Mouse (Mus musculus) hindbrain, embryonic 11.5 days (tissue): ENCODE data around the gene Brsk2. TPM values are rescaled to one million over a fixed set of nuclear protein-coding genes. Genes with fewer than 3 reads are reported as not detected.

Experiments
- ATAC-seq: fragments of 200-750 bp; cut with Nextera tagmentation; 2 replicates; pipeline ENCODE4 v1.8.0; 2017; ENCODE audit warnings: mild to moderate bottlenecking, moderate TSS enrichment, moderate library complexity; ENCODE audit not compliant: low FRiP score
- DNase-seq: peaks from one replicate; pipeline ENCODE4 v3.0.0-alpha.2; 2015; ENCODE audit warnings: low spot score
- H3K27ac ChIP-seq: fragments of 300-500 bp; sonication (generic); 2 replicates; pipeline ENCODE4 v1.5.1; 2014; ENCODE audit warnings: mild to moderate bottlenecking, low read depth, low read length
- H3K27me3 ChIP-seq: fragments of 300-500 bp; sonication (generic); 2 replicates; pipeline ENCODE4 v1.6.1; 2014; ENCODE audit warnings: mild to moderate bottlenecking, low read length, moderate library complexity, mixed read lengths; ENCODE audit not compliant: control insufficient read depth, insufficient read depth
- H3K36me3 ChIP-seq: fragments of 300-500 bp; sonication (generic); 2 replicates; pipeline ENCODE4 v1.6.1; 2014; ENCODE audit warnings: mild to moderate bottlenecking, low read length, moderate library complexity, mixed read lengths; ENCODE audit not compliant: control insufficient read depth, insufficient read depth
- H3K4me1 ChIP-seq: fragments of 300-500 bp; sonication (generic); replicated peaks from 2 replicates; pipeline ENCODE4 v1.6.1; 2014; ENCODE audit warnings: low read length, mixed read lengths; ENCODE audit not compliant: control insufficient read depth, insufficient read depth
- H3K4me2 ChIP-seq: fragments of 300-500 bp; sonication (generic); replicated peaks from 2 replicates; pipeline ENCODE4 v1.6.1; 2014; ENCODE audit warnings: mild to moderate bottlenecking, low read depth, low read length
- H3K4me3 ChIP-seq: fragments of 300-500 bp; sonication (generic); 2 replicates; pipeline ENCODE4 v1.5.1; 2014; ENCODE audit warnings: low read depth, low read length
- H3K9ac ChIP-seq: fragments of 300-500 bp; sonication (generic); 2 replicates; pipeline ENCODE4 v1.6.1; 2014; ENCODE audit warnings: low read depth, low read length
- H3K9me3 ChIP-seq: fragments of 300-500 bp; sonication (generic); 2 replicates; pipeline ENCODE4 v1.6.1; 2016; ENCODE audit warnings: low read length; ENCODE audit not compliant: control insufficient read depth
- WGBS: fragments of 180-500 bp; shearing (Covaris S2); extraction: QIAGEN DNeasy Blood & Tissue Kit; methylation state at CpG from one replicate; pipeline ENCODE4 v1.1.7; 2014; 5-methylcytosine and 5-hydroxymethylcytosine counted together
- polyA plus RNA-seq: library from polyadenylated mRNA; unstranded; fragments of >200 nt; fragmentation: Nextera tagmentation; extraction: Ambion mirVana; gene quantifications from 2 replicates; pipeline ENCODE4 v1.2.1, GENCODE M21; 2014

Gene Brsk2
- polyA plus RNA-seq, 1 experiment from 2014 or later, result 15.6 TPM

- H3K27ac ChIP-seq, result peak overlapping the region; percentile 99
- no peaks in the 10 kb centered on the region for H3K9me3 ChIP-seq
- peak overlapping the region; percentile 85 for H3K4me2 ChIP-seq
- WGBS, result 1% methylated on average over 72 of the region's 84 CpGs
- H3K27me3 ChIP-seq, result no peaks in the 10 kb centered on the region; the same call in 1 of the 2 replicates
- ATAC-seq, result peak; percentile 65
- H3K9ac ChIP-seq, result peak overlapping the region; percentile 100
- DNase-seq, result peak; percentile 85
- H3K4me3 ChIP-seq, result peak overlapping the region; percentile 91
- no peaks in the 10 kb centered on the region for H3K36me3 ChIP-seq
- peaks cover 11% of the 10 kb centered on the region for H3K4me1 ChIP-seq
These were observed 808 bp downstream of the Brsk2 start for GRCm38 (mm10) chr7:141950104-141951013.

GRCm38 (mm10) chr7:141951821-141952220 is 2.3 kb downstream of the Brsk2 start:
- WGBS, result 88% methylated on average over 4 of the region's 4 CpGs
- no peak overlapping the region for H3K27ac ChIP-seq
- H3K27me3 ChIP-seq, result no peaks in the 10 kb centered on the region; the same call in 1 of the 2 replicates
- DNase-seq (no peak), ATAC-seq (no peak)
- peaks cover 8% of the 10 kb centered on the region for H3K4me1 ChIP-seq
- no peaks in the 10 kb centered on the region for H3K36me3 ChIP-seq
- H3K4me3 ChIP-seq, result peak overlapping the region; percentile 91
- peak overlapping the region; percentile 85 for H3K4me2 ChIP-seq
- no peaks in the 10 kb centered on the region for H3K9me3 ChIP-seq
- H3K9ac ChIP-seq, result peak overlapping the region; percentile 100

GRCm38 (mm10) chr7:141952920-141953319 is 3.4 kb downstream of the Brsk2 start:
- Histone ChIP-seq H3K4me2 (no peak overlapping the region), H3K27me3 (no peaks in the 10 kb centered on the region; the same call in 1 of the 2 replicates), H3K4me1 (peaks cover 8% of the 10 kb centered on the region), H3K9ac (no peak overlapping the region), H3K4me3 (no peak overlapping the region), H3K9me3 (no peaks in the 10 kb centered on the region), H3K36me3 (no peaks in the 10 kb centered on the region), H3K27ac (no peak overlapping the region)
- DNase-seq (no peak), ATAC-seq (no peak)
- WGBS, result 81% methylated on average over 4 of the region's 4 CpGs

GRCm38 (mm10) chr7:141953616-141954015 is 4.1 kb downstream of the Brsk2 start:
- Histone ChIP-seq H3K27ac (no peak overlapping the region), H3K4me3 (no peak overlapping the region), H3K36me3 (no peaks in the 10 kb centered on the region), H3K9me3 (no peaks in the 10 kb centered on the region), H3K4me1 (peaks cover 10% of the 10 kb centered on the region), H3K4me2 (no peak overlapping the region), H3K9ac (no peak overlapping the region), H3K27me3 (no peaks in the 10 kb centered on the region; the same call in 1 of the 2 replicates)
- DNase-seq, result no peak
- 81% methylated on average over 6 of the region's 6 CpGs for WGBS
- no peak for ATAC-seq

GRCm38 (mm10) chr7:141955565-141956173 is 6.1 kb downstream of the Brsk2 start:
- H3K9me3 ChIP-seq, result no peaks in the 10 kb centered on the region
- H3K4me2 ChIP-seq, result no peak overlapping the region
- no peaks in the 10 kb centered on the region; the same call in 1 of the 2 replicates for H3K27me3 ChIP-seq
- H3K4me1 ChIP-seq, result peaks cover 10% of the 10 kb centered on the region
- H3K36me3 ChIP-seq, result no peaks in the 10 kb centered on the region
- 76% methylated on average over 5 of the region's 5 CpGs for WGBS
- DNase-seq (no peak), ATAC-seq (no peak)
- H3K27ac ChIP-seq, result no peak overlapping the region
- no peak overlapping the region for H3K4me3 ChIP-seq
- H3K9ac ChIP-seq, result no peak overlapping the region

GRCm38 (mm10) chr7:141956174-141956566 is 6.6 kb downstream of the Brsk2 start:
- Histone ChIP-seq H3K36me3 (no peaks in the 10 kb centered on the region), H3K27me3 (no peaks in the 10 kb centered on the region; the same call in 1 of the 2 replicates), H3K9ac (no peak overlapping the region), H3K9me3 (no peaks in the 10 kb centered on the region), H3K4me3 (no peak overlapping the region), H3K4me1 (peaks cover 12% of the 10 kb centered on the region), H3K27ac (no peak overlapping the region), H3K4me2 (no peak overlapping the region)
- WGBS, result 82% methylated on average over 8 of the region's 8 CpGs
- ATAC-seq (no peak), DNase-seq (no peak)

GRCm38 (mm10) chr7:141957524-141958051 is 8.0 kb downstream of the Brsk2 start:
- no peak for DNase-seq
- Histone ChIP-seq H3K4me1 (peaks cover 19% of the 10 kb centered on the region), H3K9me3 (no peaks in the 10 kb centered on the region)

GRCm38 (mm10) chr7:141958211-141958610 is 8.7 kb downstream of the Brsk2 start:
- no peaks in the 10 kb centered on the region for H3K36me3 ChIP-seq
- ATAC-seq, result no peak
- H3K4me1 ChIP-seq, result peaks cover 20% of the 10 kb centered on the region
- no peak overlapping the region for H3K4me3 ChIP-seq
- no peak overlapping the region for H3K4me2 ChIP-seq
- H3K27me3 ChIP-seq, result no peaks in the 10 kb centered on the region
- 83% methylated on average over 2 of the region's 2 CpGs for WGBS
- no peak overlapping the region for H3K27ac ChIP-seq
- DNase-seq, result no peak
- H3K9ac ChIP-seq, result no peak overlapping the region
- H3K9me3 ChIP-seq, result no peaks in the 10 kb centered on the region

More at GRCm38 (mm10) chr7:141957524-141958051, 8.0 kb downstream of the Brsk2 start:
- Histone ChIP-seq H3K4me3 (no peak overlapping the region), H3K9ac (no peak overlapping the region), H3K36me3 (no peaks in the 10 kb centered on the region), H3K4me2 (no peak overlapping the region), H3K27ac (no peak overlapping the region), H3K27me3 (no peaks in the 10 kb centered on the region)
- WGBS, result 83% methylated on average over 4 of the region's 4 CpGs
- ATAC-seq, result no peak
